Mouse (Mus musculus) c-Kit-positive CD71-positive TER-119-negative erythroid progenitor cells, embryonic 14.5 days (primary cell): ENCODE measurements at regions not wholly inside any gene's neighbourhood (a gene's known extent, or its start where the extent isn't known, plus 50 kb on each side); places are given as distances from the start of the nearest gene placed in this dataset.
A peak's percentile ranks its signal among the peaks of the same experiment; 100 is the strongest.

Source experiments
- DNase-seq: peaks from one replicate; pipeline ENCODE4 v3.0.0-alpha.2; 2013; ENCODE audit warnings: low read depth

DNA sequence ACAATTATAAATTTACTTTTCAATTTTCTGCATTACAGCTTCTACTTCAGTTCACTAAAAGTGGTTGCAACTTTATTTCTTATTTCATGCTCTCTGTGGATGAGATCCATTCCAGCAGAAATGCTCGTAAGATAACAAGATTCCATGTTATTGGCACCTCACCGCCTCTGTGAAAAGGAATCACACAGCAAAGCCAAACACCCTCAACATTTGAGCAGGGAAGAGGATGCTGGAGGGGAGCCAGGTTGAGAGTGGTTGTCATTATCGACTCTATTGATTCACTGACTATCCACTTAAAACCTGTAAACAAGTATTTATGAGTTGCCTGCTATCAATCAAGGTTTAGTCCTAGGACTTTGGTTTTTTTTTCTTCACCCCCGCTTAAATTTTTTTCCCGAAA, 261.1 kb upstream of the Ccdc54 start:
- no peak for DNase-seq

GRCm38 (mm10) chr16:50847693-50848092, 256.7 kb upstream of the Ccdc54 start:
- DNase-seq, result no peak

- DNase-seq, result no peak
These were observed 255.6 kb upstream of the Ccdc54 start for GRCm38 (mm10) chr16:50846505-50846904.

DNA sequence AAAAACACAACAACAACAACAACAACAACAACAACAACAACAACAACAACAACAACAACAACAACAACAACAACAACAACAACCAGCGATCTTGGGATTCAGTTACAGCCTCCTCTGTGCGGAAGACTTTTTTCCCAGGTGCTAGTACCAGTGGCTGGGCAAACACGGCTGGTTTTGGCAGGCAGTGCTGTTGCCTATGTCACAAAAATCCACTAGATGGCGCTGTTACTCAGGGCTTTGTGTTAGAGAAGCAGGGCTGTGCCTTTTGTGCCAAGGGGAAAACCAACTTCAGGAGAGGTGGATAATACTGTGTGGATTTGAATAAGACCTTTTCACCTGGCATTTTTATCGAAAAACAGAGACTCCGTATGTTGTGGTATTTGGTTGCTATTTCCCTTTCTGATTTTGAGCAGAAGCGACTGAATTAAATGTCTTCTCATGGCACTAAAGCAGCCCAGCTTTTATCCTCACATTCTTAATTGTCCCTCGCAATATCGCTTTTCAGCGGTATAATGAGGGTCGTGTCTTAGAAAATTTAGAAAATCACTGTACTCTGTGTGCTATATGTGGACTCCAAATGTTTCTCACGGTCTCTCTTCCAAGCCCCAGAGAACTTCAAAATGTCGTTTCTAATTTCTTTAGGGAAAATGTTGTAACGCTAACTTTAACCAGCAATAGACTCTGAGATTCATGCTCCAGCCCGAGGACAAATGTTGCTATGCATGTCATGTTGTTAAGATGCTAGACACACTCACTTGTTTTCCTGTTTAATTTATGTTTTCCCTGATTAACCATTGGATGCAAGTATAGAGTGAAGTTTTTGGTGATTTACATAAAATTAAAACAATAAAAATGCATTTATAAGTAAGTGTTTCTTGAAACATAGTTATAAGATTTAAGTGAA, 251.0 kb upstream of the Ccdc54 start:
- peak; percentile 28 for DNase-seq

GRCm38 (mm10) chr16:50841205-50841604, 250.3 kb upstream of the Ccdc54 start:
- DNase-seq, result no peak

DNA sequence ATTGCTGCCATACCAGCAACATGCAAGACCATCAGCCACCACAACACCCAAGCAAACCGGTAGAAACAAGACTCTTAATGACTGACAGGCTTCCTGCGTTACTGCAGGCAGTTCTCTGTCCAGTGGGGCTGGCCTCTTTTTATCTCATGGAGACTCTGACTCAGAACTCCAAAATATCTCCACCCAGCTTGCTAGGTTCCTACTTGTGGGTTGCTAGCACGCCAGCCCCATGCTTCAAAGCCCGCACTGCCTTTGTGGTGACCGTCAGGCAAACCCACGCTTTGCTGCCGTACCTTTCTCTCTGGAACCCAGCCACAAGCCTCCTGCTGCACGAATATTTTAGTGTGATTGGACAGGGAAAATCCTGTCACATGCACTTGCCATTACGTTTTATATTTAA, 248.7 kb upstream of the Ccdc54 start:
- no peak for DNase-seq

DNA sequence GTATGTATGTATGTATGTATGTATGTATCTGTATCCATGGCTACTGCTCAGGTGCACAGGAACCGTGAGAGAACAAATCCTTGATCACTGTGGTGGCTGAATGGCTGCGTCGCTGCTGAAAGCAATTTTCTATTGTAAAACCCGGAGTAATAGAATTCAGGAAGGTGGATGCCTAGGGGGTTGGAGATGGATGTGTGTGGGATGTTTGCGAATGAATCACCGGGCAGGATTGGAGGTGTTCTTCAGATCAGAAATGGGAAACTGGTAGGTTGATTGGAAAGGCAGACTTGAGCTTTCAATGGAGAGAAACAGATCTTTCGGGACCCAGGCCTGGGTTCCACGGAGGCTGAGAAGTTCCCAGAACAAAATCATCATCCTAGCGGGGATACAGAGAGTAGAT, 246.5 kb upstream of the Ccdc54 start:
- DNase-seq, result no peak

GRCm38 (mm10) chr16:50836457-50836856, 245.5 kb upstream of the Ccdc54 start:
- no peak for DNase-seq

DNA sequence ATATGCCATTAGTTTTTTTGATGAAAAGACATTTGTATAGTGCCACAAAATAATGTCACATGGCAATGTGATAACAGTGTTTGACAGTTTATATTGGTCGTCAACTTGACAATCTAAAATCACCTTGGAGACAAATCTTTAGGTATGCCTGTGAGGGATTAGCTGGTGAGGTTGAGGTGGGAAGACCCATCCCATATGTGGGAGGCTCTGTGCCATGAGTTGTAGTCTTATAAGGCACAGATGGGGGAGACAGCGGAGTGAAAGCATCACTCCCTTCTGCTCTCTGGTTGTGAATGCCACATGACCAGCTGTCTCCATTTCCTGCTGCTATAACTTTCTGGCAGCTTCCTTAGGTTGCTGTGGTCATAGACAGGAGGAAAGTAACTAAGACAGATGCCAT, 242.4 kb upstream of the Ccdc54 start:
- DNase-seq, result no peak

DNA sequence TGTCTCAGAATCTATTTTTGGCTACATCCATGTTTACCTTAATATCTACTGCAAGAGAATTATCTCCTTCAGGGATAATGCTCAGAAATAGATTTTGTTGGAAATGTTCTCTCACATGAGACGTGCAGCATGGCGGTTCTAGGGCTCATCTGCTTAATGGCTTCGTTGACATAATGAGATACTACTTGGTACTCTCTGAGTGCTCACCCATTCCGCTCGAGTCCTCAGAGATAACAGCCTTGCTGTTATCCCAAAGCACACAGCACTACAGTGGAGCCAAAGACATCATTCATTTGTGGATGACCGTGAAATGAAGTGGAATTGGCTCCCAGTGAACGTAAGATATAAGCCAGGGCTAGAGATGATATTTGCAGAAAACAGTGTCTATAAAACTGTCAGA, 231.4 kb upstream of the Ccdc54 start:
- no peak for DNase-seq

DNA sequence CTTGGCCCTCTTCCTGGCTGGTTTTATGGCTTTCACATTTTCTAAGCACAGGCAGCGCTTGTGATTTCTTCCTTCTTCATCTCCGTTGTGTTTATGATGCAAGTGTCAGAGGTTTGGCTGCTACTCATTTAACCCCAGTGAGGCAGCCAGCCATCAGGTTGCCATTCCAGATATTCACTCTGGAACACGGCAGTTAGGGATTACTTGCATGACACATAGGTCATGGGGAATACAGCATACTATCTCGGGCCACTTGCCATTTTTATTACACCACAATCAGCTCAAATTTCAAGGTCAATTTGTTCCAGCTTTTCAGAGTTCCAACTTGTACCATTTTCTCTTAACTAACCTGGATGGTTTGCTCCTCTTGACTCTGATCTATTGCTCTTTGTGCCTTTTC, 223.7 kb upstream of the Ccdc54 start:
- no peak for DNase-seq

DNA sequence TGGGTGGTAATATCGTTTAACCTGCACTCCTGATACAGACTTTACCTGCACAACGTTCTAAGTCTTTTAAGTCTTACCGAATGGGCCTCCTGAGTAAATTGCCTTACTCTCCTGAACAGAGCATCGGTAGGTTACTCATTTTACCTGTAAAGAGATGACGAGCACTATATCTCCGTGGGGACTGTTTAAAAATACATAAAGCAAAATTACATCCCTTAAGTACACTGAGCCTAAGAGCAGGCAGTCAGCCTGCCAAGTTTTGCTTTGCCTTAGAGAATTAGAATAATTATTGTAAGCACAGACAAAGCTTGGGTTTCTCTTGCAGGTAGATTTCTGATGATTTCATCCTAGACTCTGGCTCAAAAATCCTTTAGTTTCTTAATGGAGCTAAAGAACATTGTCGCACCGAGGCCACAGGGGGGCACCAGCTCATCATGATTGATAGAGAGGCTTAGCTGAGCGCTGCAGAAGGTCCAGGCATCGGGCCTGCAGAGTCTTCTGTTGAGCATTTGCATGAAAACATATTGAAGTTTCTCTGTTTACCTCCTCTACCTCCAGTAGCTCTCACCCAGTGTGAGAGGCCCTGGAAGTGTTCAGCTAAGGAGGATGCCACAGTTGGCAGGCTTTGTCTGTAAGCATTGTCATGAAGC, 208.3 kb upstream of the Ccdc54 start:
- no peak for DNase-seq

DNA sequence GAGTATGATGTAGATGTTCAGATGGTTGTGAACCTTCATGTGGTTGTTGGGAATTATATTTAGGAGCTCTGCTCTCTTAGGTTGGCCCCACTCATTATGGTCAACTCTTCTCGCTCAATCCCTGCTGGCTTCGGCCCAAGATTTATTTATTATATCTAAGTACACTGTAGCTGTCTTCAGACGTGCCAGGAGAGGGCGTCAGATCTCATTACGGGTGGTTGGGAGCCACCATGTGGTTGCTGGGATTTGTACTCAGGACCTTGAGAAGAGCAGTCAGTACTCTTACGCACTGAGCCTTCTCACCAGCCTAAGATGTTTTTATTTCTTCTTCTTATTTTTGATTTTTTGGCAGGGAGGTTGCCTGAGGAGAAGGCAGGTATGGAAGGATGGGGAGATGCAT, 207.1 kb upstream of the Ccdc54 start:
- no peak for DNase-seq

DNA sequence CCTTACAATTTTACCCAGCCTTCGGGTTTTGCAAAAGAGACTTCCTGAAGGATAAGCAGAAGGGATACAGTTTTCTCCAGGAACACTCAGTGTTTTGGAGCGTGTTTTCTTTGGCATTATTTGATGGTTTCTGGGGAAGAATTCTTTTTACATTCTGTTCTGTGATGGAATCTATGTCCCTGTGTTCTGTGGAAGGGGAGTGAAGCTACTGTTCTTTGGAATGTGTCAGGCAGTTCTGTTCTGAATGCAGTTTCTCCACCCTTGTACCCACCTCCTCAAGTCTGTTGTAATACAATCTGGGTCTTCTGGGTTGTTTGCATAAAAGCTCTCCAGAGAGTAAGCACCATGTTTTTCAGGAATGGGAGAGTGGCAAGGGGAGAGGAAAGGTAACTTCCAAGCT, 202.0 kb upstream of the Ccdc54 start:
- DNase-seq, result no peak

DNA sequence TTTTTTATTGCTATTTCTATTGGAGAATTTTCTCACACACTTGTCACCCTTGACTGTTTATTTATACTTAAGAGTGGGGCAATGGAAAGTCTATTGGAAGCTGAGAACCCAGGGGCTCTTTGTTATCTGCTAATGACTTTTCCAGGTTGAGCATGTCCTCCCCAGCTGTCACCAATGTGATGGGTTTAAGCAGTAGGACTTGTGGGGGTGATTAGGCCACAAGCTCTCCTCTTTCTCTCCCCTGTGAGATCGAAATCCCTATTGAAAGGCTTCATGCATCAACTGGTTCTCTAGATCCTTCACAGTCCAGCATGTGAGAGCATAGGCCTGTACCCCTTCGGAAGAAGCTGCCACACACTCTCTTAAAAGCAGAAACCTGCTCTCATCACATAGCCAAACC, 201.6 kb upstream of the Ccdc54 start:
- DNase-seq, result no peak

DNA sequence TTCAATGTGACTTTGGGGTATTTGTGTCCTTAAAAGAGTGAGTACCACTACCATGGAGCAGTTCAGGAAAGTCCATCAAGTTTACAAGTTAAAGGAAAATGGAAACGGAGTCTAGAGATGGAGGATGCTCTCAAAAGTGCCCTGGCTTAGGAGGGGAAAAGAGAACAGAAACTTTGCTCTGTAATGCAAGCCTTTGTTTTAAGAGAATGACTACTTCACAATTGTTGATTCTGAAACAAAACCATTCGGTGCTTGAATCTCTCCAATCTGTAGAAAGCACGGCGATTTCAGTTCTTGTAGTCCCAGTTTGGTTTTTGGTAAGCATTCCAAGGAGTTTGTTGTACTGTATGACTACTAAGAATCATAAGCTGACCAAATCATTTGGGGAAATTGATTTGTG, 197.7 kb upstream of the Ccdc54 start:
- no peak for DNase-seq

- no peak for DNase-seq
These were observed 195.2 kb upstream of the Ccdc54 start for GRCm38 (mm10) chr16:50786199-50786598.

GRCm38 (mm10) chr16:50785384-50785783, 194.4 kb upstream of the Ccdc54 start:
- DNase-seq, result no peak

DNA sequence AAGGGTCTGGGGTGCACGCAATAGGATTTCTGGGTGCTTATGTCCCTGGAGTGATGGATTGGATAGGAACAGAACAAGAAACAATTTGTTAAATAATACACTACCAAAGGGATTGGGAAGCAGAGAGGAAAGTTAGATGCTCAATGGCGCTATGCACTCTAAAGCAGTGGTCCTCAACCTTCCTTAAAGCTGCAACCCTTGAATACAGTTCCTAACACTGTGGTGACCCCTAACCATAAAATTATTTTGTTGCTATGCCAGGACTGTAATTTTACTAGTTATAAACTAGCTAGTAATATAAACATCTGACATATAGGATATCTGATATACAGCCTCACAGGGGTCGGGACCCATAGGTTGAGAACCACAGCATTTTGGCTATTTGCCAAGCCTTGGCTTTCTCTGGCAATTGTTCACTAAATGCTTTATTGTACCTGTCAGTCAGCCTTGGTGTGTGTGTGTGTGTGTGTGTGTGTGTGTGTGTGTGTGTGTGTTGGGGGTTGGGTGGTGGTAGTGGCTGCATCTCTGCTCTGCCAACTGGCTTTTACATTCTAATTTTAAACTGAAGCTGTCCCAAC, 193.8 kb upstream of the Ccdc54 start:
- no peak for DNase-seq

DNA sequence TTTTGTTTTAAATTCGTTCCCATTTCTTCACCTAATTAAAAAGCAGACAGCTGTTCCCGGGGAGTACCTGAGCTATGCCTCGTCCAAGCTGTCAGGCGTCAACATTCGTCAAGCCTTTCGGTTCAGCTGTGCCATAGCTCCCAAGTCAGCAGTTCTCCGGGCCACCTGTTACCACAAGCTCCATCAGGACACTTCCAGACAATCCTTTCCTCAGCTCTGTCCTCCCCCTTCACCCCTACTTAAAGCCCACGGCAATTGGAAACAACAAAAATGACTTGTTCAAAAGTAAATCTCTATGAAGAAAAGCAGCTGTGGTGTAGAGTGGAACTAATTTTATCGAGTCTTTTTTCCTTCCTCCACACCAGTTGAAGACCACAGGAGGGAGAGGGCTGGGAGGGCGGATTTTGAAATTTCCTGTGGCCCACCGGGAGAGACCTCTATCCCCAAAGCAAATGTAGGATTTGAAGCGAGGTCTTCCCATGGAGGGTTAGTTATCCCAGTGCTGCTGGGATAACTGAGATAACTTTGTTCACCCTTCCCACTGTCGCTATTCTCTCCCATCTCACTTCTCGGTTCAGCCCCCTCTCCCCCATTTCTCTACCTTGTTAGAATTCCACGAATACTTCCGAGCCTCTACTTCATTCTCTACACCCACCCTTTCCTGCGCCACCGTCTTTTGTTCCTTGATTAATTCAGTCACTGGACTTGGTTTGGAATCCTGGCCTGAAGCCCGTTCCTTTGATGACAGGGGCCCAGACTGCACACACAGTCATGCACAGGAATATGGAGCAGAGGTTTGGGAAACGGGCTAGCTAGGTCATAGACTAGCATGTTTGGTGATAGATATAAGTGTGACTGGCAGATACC, 193.1 kb upstream of the Ccdc54 start:
- DNase-seq, result no peak

DNA sequence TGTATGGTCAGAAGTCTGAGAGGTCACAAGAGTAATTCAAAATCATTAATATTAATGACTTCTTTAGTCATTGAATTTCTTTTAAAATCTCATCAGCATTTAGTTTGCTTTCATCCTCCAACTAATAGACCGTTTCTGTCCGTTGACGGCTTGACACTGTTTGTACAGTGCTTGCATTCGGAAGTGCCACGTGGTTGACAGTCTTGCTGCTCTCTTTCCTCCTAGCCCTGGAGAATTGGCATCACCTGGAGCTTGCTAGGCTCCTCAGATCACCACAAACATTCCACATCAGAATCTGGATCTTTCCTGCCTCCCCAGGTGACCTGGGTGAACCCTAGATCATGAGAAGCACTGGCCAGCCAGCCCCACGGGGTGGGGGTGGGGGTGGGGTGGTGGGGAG, 192.3 kb upstream of the Ccdc54 start:
- no peak for DNase-seq

GRCm38 (mm10) chr16:50779030-50779784, 188.3 kb upstream of the Ccdc54 start:
- no peak for DNase-seq
